Mouse (Mus musculus) hindbrain, embryonic 11.5 days (tissue): ENCODE measurements around the gene Elavl2. TPM values are rescaled to one million over a fixed set of nuclear protein-coding genes. Genes with fewer than 3 reads are reported as not detected.

Source experiments
- ATAC-seq: fragments of 200-750 bp; cut with Nextera tagmentation; 2 replicates; pipeline ENCODE4 v1.8.0; 2017; ENCODE audit warnings: mild to moderate bottlenecking, moderate TSS enrichment, moderate library complexity; ENCODE audit not compliant: low FRiP score
- DNase-seq: peaks from one replicate; pipeline ENCODE4 v3.0.0-alpha.2; 2015; ENCODE audit warnings: low spot score
- H3K27ac ChIP-seq: fragments of 300-500 bp; sonication (generic); 2 replicates; pipeline ENCODE4 v1.5.1; 2014; ENCODE audit warnings: mild to moderate bottlenecking, low read depth, low read length
- H3K27me3 ChIP-seq: fragments of 300-500 bp; sonication (generic); 2 replicates; pipeline ENCODE4 v1.6.1; 2014; ENCODE audit warnings: mild to moderate bottlenecking, low read length, moderate library complexity, mixed read lengths; ENCODE audit not compliant: control insufficient read depth, insufficient read depth
- H3K36me3 ChIP-seq: fragments of 300-500 bp; sonication (generic); 2 replicates; pipeline ENCODE4 v1.6.1; 2014; ENCODE audit warnings: mild to moderate bottlenecking, low read length, moderate library complexity, mixed read lengths; ENCODE audit not compliant: control insufficient read depth, insufficient read depth
- H3K4me1 ChIP-seq: fragments of 300-500 bp; sonication (generic); replicated peaks from 2 replicates; pipeline ENCODE4 v1.6.1; 2014; ENCODE audit warnings: low read length, mixed read lengths; ENCODE audit not compliant: control insufficient read depth, insufficient read depth
- H3K4me2 ChIP-seq: fragments of 300-500 bp; sonication (generic); replicated peaks from 2 replicates; pipeline ENCODE4 v1.6.1; 2014; ENCODE audit warnings: mild to moderate bottlenecking, low read depth, low read length
- H3K4me3 ChIP-seq: fragments of 300-500 bp; sonication (generic); 2 replicates; pipeline ENCODE4 v1.5.1; 2014; ENCODE audit warnings: low read depth, low read length
- H3K9ac ChIP-seq: fragments of 300-500 bp; sonication (generic); 2 replicates; pipeline ENCODE4 v1.6.1; 2014; ENCODE audit warnings: low read depth, low read length
- H3K9me3 ChIP-seq: fragments of 300-500 bp; sonication (generic); 2 replicates; pipeline ENCODE4 v1.6.1; 2016; ENCODE audit warnings: low read length; ENCODE audit not compliant: control insufficient read depth
- WGBS: fragments of 180-500 bp; shearing (Covaris S2); extraction: QIAGEN DNeasy Blood & Tissue Kit; methylation state at CpG from one replicate; pipeline ENCODE4 v1.1.7; 2014; 5-methylcytosine and 5-hydroxymethylcytosine counted together
- polyA plus RNA-seq: library from polyadenylated mRNA; unstranded; fragments of >200 nt; fragmentation: Nextera tagmentation; extraction: Ambion mirVana; gene quantifications from 2 replicates; pipeline ENCODE4 v1.2.1, GENCODE M21; 2014

Gene Elavl2
- polyA plus RNA-seq, result 103 and 112 TPM in 2 replicates

GRCm38 (mm10) chr4:91400423-91400822 is at the start of gene Elavl2:
TSS of gene Elavl2 (minus strand) at chr4:91400785.
- ATAC-seq (peak; percentile 50), DNase-seq (peak; percentile 39)
- WGBS, result 1% methylated on average over 28 of the region's 28 CpGs
- H3K4me2 ChIP-seq, result peak within 1 kb of the TSS; percentile 94
- peak within 1 kb of the TSS; percentile 78 for H3K27ac ChIP-seq
- peaks cover 3% of the 10 kb centered on the region; the same call in 1 of the 2 replicates for H3K27me3 ChIP-seq
- no peaks in the 10 kb centered on the region for H3K4me1 ChIP-seq
- H3K9ac ChIP-seq, result peak within 1 kb of the TSS; percentile 51
- peak within 1 kb of the TSS; percentile 35 for H3K4me3 ChIP-seq
- no peaks in the 10 kb centered on the region for H3K9me3 ChIP-seq
- no peaks in the 10 kb centered on the region for H3K36me3 ChIP-seq

- Histone ChIP-seq H3K4me3 (no peak overlapping the region), H3K4me1 (no peaks in the 10 kb centered on the region), H3K27me3 (no peaks in the 10 kb centered on the region), H3K36me3 (no peaks in the 10 kb centered on the region), H3K9me3 (no peaks in the 10 kb centered on the region), H3K27ac (no peak overlapping the region), H3K4me2 (no peak overlapping the region), H3K9ac (no peak overlapping the region)
- ATAC-seq, result 0 out of 2 replicates have a peak, but pooled peaks have one; percentile 53
- DNase-seq, result no peak
- 34% methylated on average over 2 of the region's 2 CpGs for WGBS
Observed at GRCm38 (mm10) chr4:91447887-91448286, 47.3 kb upstream of the Elavl2 start.

GRCm38 (mm10) chr4:91415582-91415981 is 15.0 kb upstream of the Elavl2 start:
- H3K9ac ChIP-seq, result no peak overlapping the region

GRCm38 (mm10) chr4:91405047-91405446 is 4.5 kb upstream of the Elavl2 start:
- Histone ChIP-seq H3K27me3 (peaks cover 3% of the 10 kb centered on the region; the same call in 1 of the 2 replicates), H3K27ac (no peak overlapping the region), H3K9me3 (no peaks in the 10 kb centered on the region), H3K9ac (no peak overlapping the region), H3K4me3 (no peak overlapping the region), H3K4me2 (no peak overlapping the region), H3K36me3 (no peaks in the 10 kb centered on the region), H3K4me1 (no peaks in the 10 kb centered on the region)
- no peak for ATAC-seq
- no peak for DNase-seq
- WGBS, result 83% methylated on average over 3 of the region's 3 CpGs

More at GRCm38 (mm10) chr4:91415582-91415981, 15.0 kb upstream of the Elavl2 start:
- no peaks in the 10 kb centered on the region for H3K9me3 ChIP-seq
- DNase-seq (no peak), ATAC-seq (no peak)
- no peaks in the 10 kb centered on the region for H3K27me3 ChIP-seq
- H3K4me3 ChIP-seq, result no peak overlapping the region
- H3K36me3 ChIP-seq, result no peaks in the 10 kb centered on the region
- H3K27ac ChIP-seq, result no peak overlapping the region
- H3K4me1 ChIP-seq, result no peaks in the 10 kb centered on the region
- WGBS, result 87% methylated on average over 1 of the region's 1 CpGs
- H3K4me2 ChIP-seq, result no peak overlapping the region

- peak; percentile 96 for ATAC-seq
- under 1% methylated on average over 17 of the region's 17 CpGs for WGBS
Observed at GRCm38 (mm10) chr4:91399510-91400196, 932 bp downstream of the Elavl2 start.

GRCm38 (mm10) chr4:91391987-91392598 is 8.5 kb downstream of the Elavl2 start:
- WGBS, result 67% methylated on average over 5 of the region's 5 CpGs
- Histone ChIP-seq H3K36me3 (no peaks in the 10 kb centered on the region), H3K27ac (no peak overlapping the region), H3K4me2 (no peak overlapping the region), H3K27me3 (no peaks in the 10 kb centered on the region), H3K4me3 (no peak overlapping the region), H3K9me3 (no peaks in the 10 kb centered on the region), H3K9ac (no peak overlapping the region), H3K4me1 (no peaks in the 10 kb centered on the region)
- no peak for DNase-seq
- ATAC-seq, result no peak

More at GRCm38 (mm10) chr4:91399510-91400196, 932 bp downstream of the Elavl2 start:
- peak overlapping the region; percentile 78 for H3K27ac ChIP-seq
- H3K4me3 ChIP-seq, result peak overlapping the region; percentile 35
- no peaks in the 10 kb centered on the region for H3K36me3 ChIP-seq
- no peaks in the 10 kb centered on the region for H3K9me3 ChIP-seq
- no peaks in the 10 kb centered on the region for H3K4me1 ChIP-seq
- DNase-seq, result peak; percentile 81
- peak overlapping the region; percentile 94 for H3K4me2 ChIP-seq
- H3K27me3 ChIP-seq, result peaks cover 3% of the 10 kb centered on the region; the same call in 1 of the 2 replicates
- H3K9ac ChIP-seq, result peak overlapping the region; percentile 51

- ATAC-seq, result no peak
- Histone ChIP-seq H3K9me3 (no peaks in the 10 kb centered on the region), H3K36me3 (no peaks in the 10 kb centered on the region), H3K4me2 (no peak overlapping the region), H3K9ac (no peak overlapping the region), H3K4me1 (no peaks in the 10 kb centered on the region), H3K27ac (no peak overlapping the region), H3K27me3 (no peaks in the 10 kb centered on the region), H3K4me3 (no peak overlapping the region)
- 94% methylated on average over 3 of the region's 3 CpGs for WGBS
- DNase-seq, result no peak
Observed at GRCm38 (mm10) chr4:91387701-91388100, 12.9 kb downstream of the Elavl2 start.

GRCm38 (mm10) chr4:91381201-91381627 is 19.4 kb downstream of the Elavl2 start:
- under 1% methylated on average over 13 of the region's 13 CpGs for WGBS
- peak overlapping the region; percentile 46 for H3K9ac ChIP-seq
- peak overlapping the region; percentile 70 for H3K27ac ChIP-seq
- H3K4me1 ChIP-seq, result no peaks in the 10 kb centered on the region
- no peaks in the 10 kb centered on the region for H3K27me3 ChIP-seq
- no peaks in the 10 kb centered on the region for H3K36me3 ChIP-seq
- ATAC-seq (peak; percentile 65), DNase-seq (peak; percentile 59)
- H3K4me2 ChIP-seq, result peak overlapping the region; percentile 54
- no peaks in the 10 kb centered on the region for H3K9me3 ChIP-seq
- H3K4me3 ChIP-seq, result peak overlapping the region; percentile 31
